Mouse (Mus musculus): ENCODE measurements around the gene Col26a1. TPM values are rescaled to one million over a fixed set of nuclear protein-coding genes. Genes with fewer than 3 reads are reported as not detected.

Gene Col26a1
- 14.8 and 15.3 TPM in 2 replicates for polyA plus RNA-seq (2015; fragmentation: Nextera tagmentation; extraction: Ambion mirVana)

DNA sequence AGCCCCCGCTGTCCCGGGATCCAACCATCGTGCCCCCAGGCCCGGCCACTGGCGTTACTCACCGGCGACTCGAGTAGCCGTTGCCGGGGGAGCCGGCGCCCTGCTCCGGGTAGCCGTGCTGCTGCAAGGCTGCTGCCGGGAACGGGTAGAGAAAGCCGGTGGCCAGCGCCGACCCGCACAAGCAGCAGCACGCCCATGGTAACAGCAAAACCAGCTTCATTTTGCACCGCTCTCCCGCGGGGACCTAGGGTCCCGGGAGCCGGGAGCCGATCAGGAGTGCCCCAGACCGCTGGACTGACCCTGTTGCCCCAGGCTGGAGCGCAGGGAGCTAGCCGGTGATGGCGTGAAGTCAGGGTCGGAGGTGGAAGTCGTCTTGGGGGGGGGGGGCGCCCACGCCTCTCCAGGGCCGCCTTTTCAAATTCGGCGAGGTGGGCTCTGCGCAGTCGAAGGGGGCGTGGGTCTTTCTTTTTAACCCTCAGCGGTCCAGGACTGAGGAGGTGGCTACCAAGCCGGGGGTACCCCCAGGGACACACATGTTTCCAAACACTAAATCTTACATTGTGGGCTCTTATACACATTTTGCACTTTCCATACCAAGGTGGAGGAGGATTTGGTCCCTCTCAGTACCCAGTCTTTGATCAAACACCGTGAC lies at the start of gene Col26a1:
TSS of gene Col26a1 (minus strand) at position 422 of the 652 bp plus-strand sequence.
- no peaks in the 10 kb centered on the region for H3K9me3 ChIP-seq
- 2% methylated on average over 43 of the region's 44 CpGs for WGBS
- peak within 1 kb of the TSS; percentile 55 for H3K9ac ChIP-seq (replicated peaks)
- ATAC-seq (replicated peaks), result peak; percentile 29; the same call in 1 of the 2 replicates
- peak within 1 kb of the TSS; percentile 85 for H3K4me2 ChIP-seq (replicated peaks)
- no peaks in the 10 kb centered on the region for H3K36me3 ChIP-seq
- peak within 1 kb of the TSS; percentile 55 for H3K4me3 ChIP-seq
- peaks cover 21% of the 10 kb centered on the region for H3K4me1 ChIP-seq
- H3K27ac ChIP-seq (replicated peaks), result no peak within 1 kb of the TSS
- H3K27me3 ChIP-seq, result peaks cover 34% of the 10 kb centered on the region

- Histone ChIP-seq H3K4me2 (replicated peaks) (no peak overlapping the region), H3K4me3 (no peak overlapping the region), H3K4me1 (no peaks in the 10 kb centered on the region), H3K27me3 (no peaks in the 10 kb centered on the region), H3K9ac (replicated peaks) (no peak overlapping the region), H3K36me3 (no peaks in the 10 kb centered on the region), H3K27ac (replicated peaks) (no peak overlapping the region), H3K9me3 (no peaks in the 10 kb centered on the region)
- WGBS, result 89% methylated on average over 14 of the region's 14 CpGs
- ATAC-seq (replicated peaks), result no peak
Observed at GRCm38 (mm10) chr5:136931896-136932295, 48.9 kb upstream of the Col26a1 start.

DNA sequence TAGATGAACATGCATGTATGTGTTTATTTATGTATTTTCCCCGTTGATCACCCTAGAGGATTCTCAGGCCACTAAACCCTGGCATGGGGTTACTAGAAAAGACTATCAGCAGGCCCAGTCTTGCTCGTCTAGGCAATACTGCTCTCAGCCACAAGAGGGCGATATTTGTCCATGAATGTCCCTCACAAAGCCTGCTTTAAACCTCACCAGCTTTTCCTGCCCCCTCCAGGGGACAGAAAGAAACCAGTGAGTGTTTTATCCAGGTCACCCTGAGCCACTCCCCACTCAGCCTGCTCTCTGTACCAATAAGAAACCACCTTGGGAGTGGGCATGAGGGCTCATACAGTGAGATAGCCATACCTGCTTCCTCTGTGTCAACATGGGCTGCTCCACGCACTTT lies 46.1 kb upstream of the Col26a1 start:
- no peaks in the 10 kb centered on the region for H3K27me3 ChIP-seq
- H3K36me3 ChIP-seq, result no peaks in the 10 kb centered on the region
- 18% methylated on average over 4 of the region's 4 CpGs for WGBS
- peak overlapping the region; percentile 39; the same call in 1 of the 2 replicates for H3K27ac ChIP-seq (replicated peaks)
- H3K9me3 ChIP-seq, result no peaks in the 10 kb centered on the region
- peak overlapping the region; percentile 30 for H3K9ac ChIP-seq (replicated peaks)
- no peaks in the 10 kb centered on the region for H3K4me1 ChIP-seq
- peak; percentile 79 for ATAC-seq (replicated peaks)
- H3K4me2 ChIP-seq (replicated peaks), result no peak overlapping the region
- H3K4me3 ChIP-seq, result no peak overlapping the region

DNA sequence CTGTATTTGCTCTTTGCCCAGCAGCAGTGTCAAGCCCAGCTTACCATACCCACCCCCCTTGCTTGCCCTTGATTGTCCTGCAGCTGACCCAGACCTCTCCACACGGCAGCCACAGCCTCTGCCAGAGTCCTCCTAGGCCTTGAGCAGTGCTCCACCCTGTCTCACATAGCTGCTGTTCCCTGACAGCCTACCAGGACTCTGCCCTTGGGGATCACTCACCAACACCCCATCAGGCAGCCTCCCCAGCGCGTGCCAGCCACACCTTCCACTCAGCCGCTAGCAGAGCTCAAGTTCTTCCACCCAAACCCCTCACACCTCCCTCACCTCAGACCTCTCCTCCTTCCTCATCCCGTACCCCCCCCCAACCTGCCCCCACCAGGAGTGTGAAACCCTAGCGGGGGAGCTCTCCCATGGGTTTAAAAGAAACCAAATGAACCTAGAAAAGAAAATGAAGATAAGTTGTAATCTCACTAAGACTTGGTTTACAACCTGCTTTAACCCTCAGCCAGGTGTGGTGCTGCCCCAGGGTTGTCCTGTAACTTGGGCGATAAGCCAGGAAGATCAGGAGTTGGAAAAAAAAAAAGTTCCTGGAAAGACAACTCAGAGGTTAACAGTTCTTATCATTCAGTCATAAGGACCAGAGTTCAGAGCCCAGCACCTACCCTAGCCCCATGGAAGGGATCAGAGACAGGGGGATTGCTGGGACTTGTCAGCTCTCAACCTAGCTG lies 40.9 kb upstream of the Col26a1 start:
- Histone ChIP-seq H3K36me3 (no peaks in the 10 kb centered on the region), H3K9me3 (no peaks in the 10 kb centered on the region), H3K27ac (replicated peaks) (no peak overlapping the region), H3K9ac (replicated peaks) (no peak overlapping the region), H3K4me1 (peaks cover 6% of the 10 kb centered on the region), H3K4me3 (no peak overlapping the region), H3K4me2 (replicated peaks) (no peak overlapping the region), H3K27me3 (no peaks in the 10 kb centered on the region)
- 83% methylated on average over 7 of the region's 7 CpGs for WGBS
- ATAC-seq (replicated peaks), result no peak

- H3K4me2 ChIP-seq (replicated peaks), result no peak overlapping the region
- no peak overlapping the region for H3K27ac ChIP-seq (replicated peaks)
- H3K4me3 ChIP-seq, result no peak overlapping the region
- H3K9me3 ChIP-seq, result no peaks in the 10 kb centered on the region
- 86% methylated on average over 9 of the region's 9 CpGs for WGBS
- ATAC-seq (replicated peaks), result no peak
- H3K4me1 ChIP-seq, result peaks cover 6% of the 10 kb centered on the region
- H3K9ac ChIP-seq (replicated peaks), result no peak overlapping the region
- no peaks in the 10 kb centered on the region for H3K27me3 ChIP-seq
- no peaks in the 10 kb centered on the region for H3K36me3 ChIP-seq
Observed at GRCm38 (mm10) chr5:136922830-136923229, 39.8 kb upstream of the Col26a1 start.

- Histone ChIP-seq H3K9me3 (no peaks in the 10 kb centered on the region), H3K27ac (replicated peaks) (no peak overlapping the region), H3K27me3 (no peaks in the 10 kb centered on the region), H3K4me1 (peaks cover 6% of the 10 kb centered on the region), H3K4me3 (peak overlapping the region; percentile 70), H3K36me3 (no peaks in the 10 kb centered on the region), H3K9ac (replicated peaks) (peak overlapping the region; percentile 66), H3K4me2 (replicated peaks) (peak overlapping the region; percentile 72)
- WGBS, result 18% methylated on average over 17 of the region's 18 CpGs
- ATAC-seq (replicated peaks), result peak; percentile 12; the same call in 1 of the 2 replicates
Observed at GRCm38 (mm10) chr5:136919546-136920301, 36.7 kb upstream of the Col26a1 start.

- 0 out of 2 replicates have a peak, but pooled peaks cover 1% of the 10 kb centered on the region for H3K36me3 ChIP-seq
- H3K4me2 ChIP-seq (replicated peaks), result peak overlapping the region; percentile 72
- 2% methylated on average over 38 of the region's 38 CpGs for WGBS
- no peaks in the 10 kb centered on the region for H3K9me3 ChIP-seq
- H3K27ac ChIP-seq (replicated peaks), result peak overlapping the region; percentile 73
- H3K9ac ChIP-seq (replicated peaks), result peak overlapping the region; percentile 66
- H3K4me3 ChIP-seq, result peak overlapping the region; percentile 70
- peaks cover 6% of the 10 kb centered on the region for H3K4me1 ChIP-seq
- H3K27me3 ChIP-seq, result no peaks in the 10 kb centered on the region
- peak; percentile 86 for ATAC-seq (replicated peaks)
Observed at GRCm38 (mm10) chr5:136918655-136919472, 35.9 kb upstream of the Col26a1 start.

- 92% methylated on average over 8 of the region's 8 CpGs for WGBS
- Histone ChIP-seq H3K9me3 (no peaks in the 10 kb centered on the region), H3K9ac (replicated peaks) (no peak overlapping the region), H3K27me3 (no peaks in the 10 kb centered on the region), H3K4me1 (peaks cover 6% of the 10 kb centered on the region), H3K4me2 (replicated peaks) (no peak overlapping the region), H3K36me3 (peaks cover 12% of the 10 kb centered on the region), H3K27ac (replicated peaks) (no peak overlapping the region), H3K4me3 (no peak overlapping the region)
- ATAC-seq (replicated peaks), result no peak
Observed at GRCm38 (mm10) chr5:136917613-136918242, 34.7 kb upstream of the Col26a1 start.

DNA sequence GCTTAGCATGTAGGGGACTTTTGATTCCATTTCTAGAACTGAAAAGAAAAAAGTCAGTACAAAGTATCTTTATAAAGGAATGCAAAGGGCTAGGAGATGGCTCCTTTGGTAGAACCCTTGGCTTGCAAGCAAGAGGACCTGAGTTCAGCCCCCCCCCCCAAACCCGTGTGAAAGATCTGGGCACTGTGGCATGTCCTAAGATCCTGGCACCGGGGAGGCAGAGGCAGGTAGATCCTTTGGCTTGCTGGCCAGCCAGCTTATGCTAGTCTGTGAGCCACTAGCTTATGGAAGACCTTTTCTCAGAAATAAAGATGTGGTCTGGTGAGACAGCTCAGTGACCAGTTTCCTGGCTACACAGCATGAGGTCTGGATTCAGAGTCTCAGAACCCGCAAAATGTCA lies 31.2 kb upstream of the Col26a1 start:
- Histone ChIP-seq H3K4me1 (peaks cover 6% of the 10 kb centered on the region), H3K9ac (replicated peaks) (no peak overlapping the region), H3K4me2 (replicated peaks) (no peak overlapping the region), H3K36me3 (peaks cover 31% of the 10 kb centered on the region), H3K27ac (replicated peaks) (no peak overlapping the region), H3K9me3 (no peaks in the 10 kb centered on the region), H3K4me3 (no peak overlapping the region), H3K27me3 (no peaks in the 10 kb centered on the region)
- 86% methylated on average over 3 of the region's 3 CpGs for WGBS
- no peak for ATAC-seq (replicated peaks)

- H3K9me3 ChIP-seq, result no peaks in the 10 kb centered on the region
- peak; percentile 94 for ATAC-seq (replicated peaks)
- WGBS, result 8% methylated on average over 32 of the region's 32 CpGs
- peak within 1 kb of the TSS; percentile 67 for H3K9ac ChIP-seq (replicated peaks)
- peaks cover 24% of the 10 kb centered on the region for H3K36me3 ChIP-seq
- H3K4me3 ChIP-seq, result peak within 1 kb of the TSS; percentile 66
- peaks cover 17% of the 10 kb centered on the region for H3K4me1 ChIP-seq
- H3K27ac ChIP-seq (replicated peaks), result peak within 1 kb of the TSS; percentile 19; the same call in 1 of the 2 replicates
- peak within 1 kb of the TSS; percentile 55 for H3K4me2 ChIP-seq (replicated peaks)
- H3K27me3 ChIP-seq, result no peaks in the 10 kb centered on the region
Observed at GRCm38 (mm10) chr5:136907991-136908857, 25.2 kb upstream of the Col26a1 start, which contains the start of gene Ift22. Ift22 (plus strand) TSS chr5:136908150.

Measured in forebrain, embryonic 15.5 days (tissue).